Mouse (Mus musculus) ES-CJ7 (cell line): ENCODE measurements around the gene Rbm48.
"Not testable (repeated sequence)": the region's sequence is repeated elsewhere in the genome, so short reads cannot be mapped to it uniquely, and the experiment has no call there.

Experiments used
- DNase-seq: peaks from one replicate; pipeline ENCODE4 v3.0.0; 2011; ENCODE audit warnings: low read depth, low spot score

The Rbm48 gene

DNA sequence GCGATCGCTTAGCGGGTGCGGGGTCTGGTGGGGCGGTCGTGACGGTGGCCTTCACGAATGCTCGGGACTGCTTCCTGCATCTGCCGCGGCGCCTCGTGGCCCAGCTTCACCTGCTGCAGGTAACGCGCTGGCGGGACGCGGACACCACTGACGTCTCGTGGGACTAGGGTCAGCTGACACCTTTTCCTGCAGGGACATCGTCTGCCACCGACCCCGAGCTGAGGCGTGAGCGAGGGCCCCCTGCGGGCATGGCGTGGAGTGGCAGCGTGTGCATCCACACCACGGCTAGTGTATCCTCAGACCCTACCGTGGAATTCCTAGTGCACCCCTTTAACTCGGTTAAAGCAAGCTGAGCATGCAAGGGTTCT is at the start of gene Rbm48:
Gene Rbm48, minus strand, starts transcription at position 187 of the 368 bp plus-strand sequence.
- peak; percentile 90 for DNase-seq

DNA sequence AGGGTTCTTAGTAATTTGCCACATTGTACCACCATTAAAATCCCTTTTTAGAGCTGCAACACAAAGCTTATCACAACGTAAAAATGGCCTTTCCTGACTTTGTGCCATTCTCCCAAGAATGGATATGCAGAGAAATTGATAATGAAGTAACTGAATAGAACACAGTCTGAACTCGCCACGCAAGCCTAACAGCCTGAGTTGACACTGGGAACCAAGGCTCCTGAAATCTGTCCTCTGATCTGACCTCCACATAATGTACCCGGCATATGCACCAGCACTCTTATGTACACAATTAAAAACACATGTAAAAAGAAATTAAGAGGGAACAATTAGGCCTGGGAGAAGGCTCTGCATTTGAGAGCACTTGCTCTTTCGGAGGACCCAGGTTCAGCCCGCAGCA is 48.9 kb upstream of the Rbm48 start:
- no peak for DNase-seq

DNA sequence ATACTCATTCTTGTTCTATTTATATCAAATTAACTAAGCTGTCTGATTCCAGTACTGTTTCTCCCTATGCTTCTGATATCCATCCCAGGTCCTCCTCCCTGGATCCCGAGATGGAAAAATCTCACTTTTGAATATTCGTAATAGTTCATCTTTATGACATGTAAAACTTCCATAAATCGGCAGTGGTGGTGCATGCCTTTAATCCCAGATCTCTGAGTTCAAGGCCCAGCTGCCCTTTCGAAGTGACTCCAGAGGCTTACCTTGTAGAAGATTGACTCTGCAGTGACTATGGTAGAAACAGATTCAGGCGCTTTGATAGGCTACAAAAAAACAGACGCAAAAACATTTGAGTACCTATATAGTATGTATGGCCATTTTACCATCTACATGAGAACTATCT is 48.2 kb upstream of the Rbm48 start:
- no peak for DNase-seq

- DNase-seq: no peak
These were observed 38.9 kb upstream of the Rbm48 start for GRCm38 (mm10) chr5:3635286-3635685.

DNA sequence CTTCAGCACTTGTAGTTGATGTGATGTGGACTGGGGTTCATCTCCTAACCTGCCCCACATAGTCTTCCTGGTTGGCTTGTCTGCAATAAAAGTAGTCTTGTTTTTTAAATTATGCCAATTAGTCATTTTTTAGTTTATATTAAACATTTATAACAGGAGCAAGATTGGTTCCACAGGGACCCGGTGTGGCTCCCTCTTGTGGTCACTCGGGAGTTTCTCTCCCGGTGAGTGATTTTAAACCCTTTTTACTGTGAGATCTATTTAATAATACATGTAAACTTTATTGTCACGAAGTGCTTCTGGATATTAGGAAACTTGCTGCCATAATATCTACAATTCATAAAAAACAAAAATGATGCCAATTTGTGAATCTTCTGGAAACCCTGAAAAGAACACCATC is 37.6 kb upstream of the Rbm48 start:
- DNase-seq: no peak

DNA sequence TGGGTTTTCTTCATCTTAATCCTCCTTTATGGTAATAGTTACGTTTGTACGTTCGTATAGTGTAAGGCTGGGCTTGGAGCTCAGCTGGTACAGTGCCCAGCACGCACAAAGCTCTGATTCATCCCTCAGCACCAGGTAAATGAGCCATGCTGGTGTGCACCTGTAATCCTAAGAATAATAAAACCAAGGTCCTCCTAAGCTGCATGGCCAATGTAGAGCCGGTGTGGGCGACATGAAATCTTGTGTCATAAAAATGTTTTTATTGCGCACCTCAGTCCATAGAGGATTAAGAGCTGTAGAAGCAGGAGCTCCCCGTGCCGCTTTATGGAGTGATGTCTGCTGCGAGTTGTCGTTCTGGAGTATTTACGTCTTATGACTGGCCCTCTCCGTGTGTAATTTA is 36.9 kb upstream of the Rbm48 start:
- no peak for DNase-seq

GRCm38 (mm10) chr5:3632285-3632684 is 35.9 kb upstream of the Rbm48 start:
- DNase-seq: no peak

GRCm38 (mm10) chr5:3631512-3632271 is 35.3 kb upstream of the Rbm48 start:
- no peak for DNase-seq

DNA sequence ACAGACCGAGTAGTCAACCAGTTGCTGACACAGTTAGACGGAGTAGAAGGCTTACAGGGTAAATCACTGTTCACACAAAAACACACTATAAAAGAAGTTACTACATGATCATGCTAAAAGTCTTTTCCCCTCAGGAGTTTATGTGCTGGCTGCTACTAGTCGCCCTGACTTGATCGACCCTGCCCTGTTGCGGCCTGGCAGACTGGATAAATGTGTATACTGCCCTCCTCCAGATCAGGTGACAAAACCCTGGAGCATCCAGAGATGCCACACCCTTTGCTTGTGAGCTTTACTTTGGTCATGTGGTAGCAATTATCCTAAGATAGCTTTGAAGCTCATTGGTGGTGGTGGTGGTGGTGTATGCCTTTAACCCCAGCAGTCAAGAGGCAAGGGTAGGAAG is 33.7 kb upstream of the Rbm48 start:
- DNase-seq: no peak

DNA sequence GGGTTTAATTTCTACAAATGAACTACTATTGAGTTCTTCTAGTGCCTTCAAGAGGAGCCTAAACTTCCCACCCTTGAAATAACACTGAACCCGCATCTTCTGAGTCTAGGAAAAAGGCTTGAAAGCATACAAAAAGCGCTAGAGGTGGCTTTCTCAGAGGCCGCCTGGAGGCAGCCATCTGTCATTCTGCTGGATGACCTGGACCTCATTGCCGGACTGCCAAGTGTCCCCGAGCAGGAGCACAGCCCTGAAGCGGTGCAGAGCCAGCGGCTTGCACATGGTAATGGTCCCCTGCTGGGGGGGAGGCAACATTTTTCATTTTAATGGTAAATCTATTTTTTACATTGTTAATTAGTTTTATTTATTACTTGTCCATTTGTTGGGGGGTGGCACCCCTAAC is 24.1 kb upstream of the Rbm48 start:
- no peak for DNase-seq

DNA sequence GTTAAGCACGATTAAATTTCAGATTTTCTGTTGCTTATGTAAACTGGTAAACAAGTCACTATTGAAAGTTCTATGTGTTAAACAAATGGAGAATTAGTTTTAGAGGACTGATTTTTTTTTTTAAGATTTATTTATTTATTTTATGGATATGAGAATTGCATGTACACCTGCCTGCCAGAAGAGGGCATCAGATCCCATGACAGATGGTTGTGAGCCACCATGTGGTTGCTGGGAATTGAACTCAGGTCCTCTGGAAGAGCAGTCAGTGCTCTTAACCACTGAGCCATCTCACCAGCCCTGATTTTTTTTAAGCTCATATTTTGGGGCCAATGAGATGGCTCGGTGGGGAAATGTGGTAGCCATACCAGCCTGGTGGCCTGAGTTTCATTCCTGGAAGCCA is 15.4 kb upstream of the Rbm48 start:
- not testable (repeated sequence) for DNase-seq

- DNase-seq: no peak
These were observed 12.9 kb upstream of the Rbm48 start for GRCm38 (mm10) chr5:3609241-3609640.

DNA sequence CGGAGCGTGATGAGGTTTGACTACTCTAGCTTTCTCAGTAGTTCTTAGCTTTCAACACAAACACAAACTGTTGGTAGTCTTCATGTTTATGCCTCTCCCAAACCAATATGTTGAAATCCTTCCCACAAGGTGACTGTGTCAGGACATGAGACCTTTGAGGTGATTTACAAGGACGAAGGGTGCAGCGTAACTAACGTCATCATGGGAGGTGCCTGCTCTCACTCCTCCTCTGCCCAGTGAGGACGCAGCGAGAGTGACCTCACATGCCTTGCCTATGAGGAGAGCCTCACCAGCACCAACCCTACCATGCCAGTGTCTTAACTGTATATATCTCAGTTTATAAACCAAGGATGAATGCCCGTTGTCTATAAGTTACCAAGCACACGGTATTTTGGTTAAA is 10.7 kb upstream of the Rbm48 start:
- DNase-seq: no peak

DNA sequence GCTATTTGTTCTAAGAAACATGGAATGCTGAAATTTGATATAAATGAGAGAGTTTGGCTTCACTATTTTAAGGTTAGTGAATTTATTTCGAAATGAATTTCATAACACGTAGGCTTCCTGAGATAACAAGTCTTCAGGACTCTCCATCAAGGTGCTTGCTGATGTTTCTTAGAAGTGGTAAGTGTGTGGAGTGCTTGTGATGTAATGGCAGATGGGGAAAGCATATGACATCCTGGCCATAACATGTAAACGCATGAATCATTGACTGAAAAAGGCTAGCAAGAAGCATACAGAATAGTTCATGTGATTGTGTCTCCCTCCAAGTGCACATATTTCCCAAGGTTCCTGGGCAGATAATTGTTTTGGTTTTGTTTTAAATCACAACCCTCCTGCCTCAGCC is 4.4 kb upstream of the Rbm48 start:
- DNase-seq: no peak

- no peak for DNase-seq
These were observed 3.9 kb upstream of the Rbm48 start for GRCm38 (mm10) chr5:3600298-3600697.

DNA sequence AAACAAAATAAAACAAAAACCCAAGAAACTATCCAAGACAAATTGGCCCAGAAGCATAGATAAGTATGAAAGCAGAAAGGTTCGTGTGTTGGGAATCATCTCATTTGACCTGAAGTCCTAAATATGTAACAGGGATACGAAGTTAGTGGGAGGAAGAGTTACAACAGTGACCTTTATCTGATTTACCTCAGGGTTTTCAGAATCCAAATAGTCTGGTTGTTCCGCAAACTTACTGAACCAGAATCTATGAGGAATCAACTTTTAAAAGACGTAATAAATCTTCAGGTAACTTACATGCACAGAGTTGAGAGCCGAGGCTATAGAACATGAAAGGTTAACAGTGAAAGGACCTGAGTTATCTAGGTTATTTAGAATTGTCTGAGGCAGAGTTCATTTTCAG is 2.4 kb upstream of the Rbm48 start:
- DNase-seq: no peak

DNA sequence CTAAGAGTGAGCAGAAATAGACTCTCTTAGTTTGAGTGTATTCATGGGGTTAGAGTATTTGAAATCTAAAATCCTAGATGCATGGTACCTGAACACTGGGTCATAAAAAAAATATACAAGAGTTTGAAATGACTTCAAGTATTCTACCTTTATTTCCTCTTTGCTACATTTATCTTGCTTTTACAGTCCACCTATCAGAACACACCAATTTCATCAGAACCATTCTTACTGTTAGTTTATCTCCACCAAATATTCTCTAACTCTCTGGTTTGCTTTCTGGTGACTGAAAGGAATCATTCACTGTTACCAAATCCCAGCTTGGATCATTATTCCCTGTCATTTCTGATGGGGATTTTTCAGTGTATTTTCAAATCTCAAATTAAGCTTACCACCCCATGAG is 786 bp upstream of the Rbm48 start:
- no peak for DNase-seq

DNA sequence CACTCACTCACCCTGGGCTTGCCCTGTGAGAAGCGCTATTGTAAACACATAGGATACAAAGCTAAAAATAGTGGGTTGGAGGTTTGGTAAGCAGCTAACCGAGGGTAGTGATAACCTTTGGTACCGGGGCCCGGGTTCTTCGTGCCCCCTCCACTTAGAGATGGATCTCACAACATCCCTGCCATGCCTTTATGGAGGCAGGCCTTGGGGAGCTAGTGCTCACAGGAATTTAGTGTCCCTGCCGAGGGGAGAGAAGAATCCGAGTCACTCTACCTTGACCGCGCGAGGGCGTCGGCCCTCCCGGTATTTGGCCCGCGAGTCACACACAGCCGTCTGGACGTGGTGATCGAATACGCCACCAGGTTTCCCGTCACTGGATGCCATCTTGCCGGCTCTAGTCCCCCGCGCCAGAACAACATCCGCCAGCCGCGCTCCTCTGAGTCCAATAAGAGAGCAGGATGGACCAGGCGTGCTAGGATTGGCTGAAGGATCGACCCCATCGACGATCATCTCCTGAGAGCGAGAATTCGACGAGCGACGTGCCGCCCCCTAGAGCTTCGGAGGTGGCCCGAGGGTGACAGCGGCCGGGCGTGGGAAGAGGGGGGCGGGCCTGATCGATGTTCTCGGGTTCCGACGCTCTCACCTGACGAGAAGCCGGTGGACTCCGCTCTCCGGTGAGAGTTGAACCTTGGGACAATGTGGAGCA is 539 bp downstream of the Rbm48 start, which contains the start of gene Pex1:
Gene Pex1, plus strand, starts transcription at position 374 of the 706 bp plus-strand sequence.
- DNase-seq: peak; percentile 97

DNA sequence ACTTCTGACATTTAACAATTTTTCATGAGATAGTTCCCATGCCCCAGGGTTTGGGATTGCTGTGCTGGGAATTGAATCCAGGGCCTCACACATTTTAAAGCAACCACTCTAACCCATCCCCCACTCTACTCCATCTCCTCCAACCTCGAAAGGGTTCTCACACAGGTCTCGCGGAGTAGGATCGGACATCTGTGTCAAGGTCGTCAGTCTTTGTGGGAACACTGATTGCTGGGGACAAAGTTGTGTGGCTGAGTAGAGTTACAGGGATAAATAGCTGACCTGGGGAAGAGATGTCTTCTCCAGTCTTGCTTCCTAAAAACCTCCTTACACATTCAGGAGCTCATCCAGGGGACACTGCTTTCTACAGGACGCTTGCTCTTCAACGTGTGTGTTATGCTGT is 17.3 kb downstream of the Rbm48 start:
- peak; percentile 57 for DNase-seq

GRCm38 (mm10) chr5:3577939-3578338 is 18.4 kb downstream of the Rbm48 start:
- peak; percentile 54 for DNase-seq

GRCm38 (mm10) chr5:3574825-3575224 is 21.6 kb downstream of the Rbm48 start:
- DNase-seq: peak; percentile 46

DNA sequence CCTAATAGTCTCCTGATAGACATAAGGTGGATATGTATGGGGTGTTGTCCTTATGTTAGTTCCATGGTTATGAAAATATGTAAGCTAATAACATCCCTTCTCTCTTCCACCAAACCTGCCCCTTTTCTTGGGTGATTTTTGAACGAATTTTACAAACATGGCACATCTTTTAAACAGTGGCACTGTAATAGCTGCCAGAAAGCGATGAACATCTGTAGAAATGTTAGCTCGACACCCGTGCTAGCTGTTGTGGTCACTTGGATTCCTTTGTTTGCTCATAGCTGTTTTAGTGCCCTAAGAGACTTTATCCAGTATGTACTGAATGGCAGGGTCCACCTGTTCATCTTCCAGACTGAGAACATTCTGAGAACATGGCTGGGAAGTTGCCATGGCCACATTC is 25.1 kb downstream of the Rbm48 start, which contains the start of gene 1700109H08Rik:
Gene 1700109H08Rik, plus strand, starts transcription at position 301 of the 400 bp plus-strand sequence.
- no peak for DNase-seq

GRCm38 (mm10) chr5:3554198-3554597 is 42.2 kb downstream of the Rbm48 start:
- DNase-seq: no peak
